Mouse (Mus musculus) G1E (cell line): ENCODE results near the gene Gimap9. TPM values are rescaled to one million over a fixed set of nuclear protein-coding genes. Genes with fewer than 3 reads are reported as not detected.

Experiments
- ATAC-seq: 2 replicates; pipeline ENCODE4 v1.8.0; 2016; ENCODE audit warnings: mild to moderate bottlenecking; ENCODE audit not compliant: insufficient number of reproducible peaks, poor library complexity, low FRiP score, severe bottlenecking; ENCODE audit errors: extremely low read depth
- DNase-seq: peaks from one replicate; pipeline ENCODE4 v3.0.0; 2012; ENCODE audit warnings: low spot score
- H3K27me3 ChIP-seq: 2 replicates; pipeline ENCODE4 v1.6.1; 2012; ENCODE audit warnings: mild to moderate bottlenecking, low read length, inconsistent platforms; ENCODE audit not compliant: insufficient read depth
- H3K36me3 ChIP-seq: replicated peaks from 2 replicates; pipeline ENCODE3; 2012; ENCODE audit warnings: mild to moderate bottlenecking, inconsistent platforms
- H3K4me1 ChIP-seq: 2 replicates; pipeline ENCODE4 v1.6.1; 2012; ENCODE audit warnings: low read depth, low read length, inconsistent platforms, mixed read lengths; ENCODE audit not compliant: insufficient read depth
- H3K4me3 ChIP-seq: 2 replicates; pipeline ENCODE4 v1.5.1; 2012; ENCODE audit warnings: low read depth, mild to moderate bottlenecking, inconsistent platforms, low read length, moderate library complexity, mixed read lengths
- H3K9me3 ChIP-seq: replicated peaks from 2 replicates; pipeline ENCODE4 v1.6.1; 2012; ENCODE audit warnings: inconsistent platforms
- CTCF ChIP-seq: IDR thresholded peaks from 2 replicates; pipeline ENCODE4 v1.5.1; 2012; ENCODE audit warnings: low read depth, low read length, inconsistent platforms, mixed read lengths
- GATA1 ChIP-seq: IDR thresholded peaks from 2 replicates; pipeline ENCODE4 v1.6.1; 2012; ENCODE audit warnings: borderline replicate concordance, low read length, inconsistent platforms, mixed read lengths
- GATA2 ChIP-seq: IDR thresholded peaks from 2 replicates; pipeline ENCODE4 v1.6.1; 2012; ENCODE audit warnings: low read depth, low read length, inconsistent platforms, borderline replicate concordance
- POLR2AphosphoS5 ChIP-seq: IDR thresholded peaks from 2 replicates; pipeline ENCODE4 v1.6.1; 2012; ENCODE audit warnings: low read depth, low read length, inconsistent platforms; ENCODE audit not compliant: insufficient replicate concordance
- TAL1 ChIP-seq: conservative IDR thresholded peaks from 2 replicates; pipeline ENCODE4 v1.6.1; 2012; ENCODE audit warnings: low read depth, low read length, inconsistent platforms, mixed read lengths
- polyA plus RNA-seq: library from polyadenylated mRNA; stranded (reverse); fragments of >175 nt; gene quantifications from 2 replicates; pipeline ENCODE4 v1.2.3, GENCODE M21; 2012
- total RNA-seq, 2 experiments: library from RNA; stranded (forward) in 1 of 2; stranded (reverse) in 1 of 2; fragments of 200-1000 nt in 1 of 2; fragments of >200 nt in 1 of 2; fragmentation: Nextera tagmentation in 1 of 2; gene quantifications; 2 replicates each; pipeline ENCODE4 v1.2.3; 2014 to 2017

Gimap9 gene
- total and polyA plus RNA-seq, 3 experiments, result 0.30 to 25.8 (median 9.9) TPM

DNA sequence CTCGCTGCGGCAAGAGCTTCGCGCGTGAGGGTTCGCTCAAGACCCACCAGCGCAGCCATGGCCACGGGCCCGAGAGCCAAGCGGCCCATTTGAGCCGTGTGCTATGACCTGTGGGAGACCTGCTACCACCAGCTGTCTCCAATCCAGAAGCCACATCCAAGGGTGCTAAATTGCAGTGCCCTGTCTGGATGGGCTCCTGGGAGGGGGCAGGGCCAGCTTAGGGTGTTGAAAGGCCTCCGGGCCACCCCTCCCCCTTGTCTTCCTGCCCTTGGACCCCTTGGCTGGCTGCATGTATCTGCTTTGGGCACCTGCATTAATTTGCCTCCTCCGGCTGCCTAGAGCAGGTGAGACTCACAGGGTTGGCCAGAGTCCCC, 46.3 kb upstream of the Gimap9 start:
- DNase-seq (no peak), ATAC-seq (no peak)
- no peak for TF ChIP-seq TAL1
- no peak for TF ChIP-seq GATA2
- TF ChIP-seq CTCF, result no peak
- TF ChIP-seq GATA1, result no peak
- no peak for TF ChIP-seq POLR2AphosphoS5
- Histone ChIP-seq H3K27me3 (peaks cover 3% of the 10 kb centered on the region; the same call in 1 of the 2 replicates), H3K9me3 (no peaks in the 10 kb centered on the region), H3K36me3 (no peaks in the 10 kb centered on the region), H3K4me3 (no peak overlapping the region), H3K4me1 (no peaks in the 10 kb centered on the region)

DNA sequence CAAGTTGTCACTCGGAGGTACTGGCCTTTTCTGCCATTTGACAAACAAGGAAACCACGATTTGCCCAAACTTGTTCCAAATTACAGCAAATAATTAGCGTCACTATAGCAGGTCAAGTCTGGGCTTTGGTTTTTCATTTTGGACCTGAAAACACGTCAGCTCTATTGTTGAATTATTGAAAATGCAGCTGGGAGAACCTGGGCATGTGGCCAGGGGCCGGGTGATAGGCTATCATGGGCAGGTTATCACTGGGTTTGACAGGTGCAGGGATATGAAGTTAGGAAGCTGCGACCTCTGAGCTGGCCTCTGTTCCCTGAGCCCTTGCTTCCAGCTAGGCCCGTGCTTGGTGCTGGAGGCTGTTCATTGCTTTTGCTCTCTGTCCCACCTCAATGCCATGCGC, 45.1 kb upstream of the Gimap9 start:
- no peak overlapping the region for H3K4me3 ChIP-seq
- TF ChIP-seq POLR2AphosphoS5 (no peak), GATA1 (no peak), GATA2 (no peak), TAL1 (no peak), CTCF (no peak)
- H3K27me3 ChIP-seq, result peaks cover 3% of the 10 kb centered on the region; the same call in 1 of the 2 replicates
- ATAC-seq (no peak), DNase-seq (no peak)
- no peaks in the 10 kb centered on the region for H3K36me3 ChIP-seq
- no peaks in the 10 kb centered on the region for H3K4me1 ChIP-seq
- H3K9me3 ChIP-seq, result no peaks in the 10 kb centered on the region

DNA sequence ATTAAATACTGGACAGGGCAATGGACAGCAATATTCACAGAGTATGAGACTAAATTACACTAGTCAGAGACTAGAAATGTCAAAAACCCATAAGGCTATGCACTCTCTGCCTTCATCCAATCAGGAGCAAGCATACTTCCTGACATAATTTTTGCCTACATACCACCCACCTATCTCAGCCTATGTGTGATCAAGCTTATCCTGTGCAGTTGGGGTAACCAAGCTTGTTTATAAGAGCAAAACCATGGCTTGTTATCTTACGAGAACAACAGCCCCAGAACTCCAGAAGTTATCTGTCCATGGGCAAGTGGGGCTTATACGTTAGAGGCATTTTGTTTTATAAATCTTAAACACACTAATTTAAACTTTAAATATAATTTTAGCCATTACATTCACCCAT, 40.8 kb upstream of the Gimap9 start:
- no peaks in the 10 kb centered on the region for H3K4me1 ChIP-seq
- no peak overlapping the region for H3K4me3 ChIP-seq
- no peaks in the 10 kb centered on the region for H3K36me3 ChIP-seq
- ATAC-seq, result no peak
- no peak for DNase-seq
- peaks cover 6% of the 10 kb centered on the region; the same call in 1 of the 2 replicates for H3K27me3 ChIP-seq
- TF ChIP-seq GATA1, result no peak
- no peaks in the 10 kb centered on the region for H3K9me3 ChIP-seq

DNA sequence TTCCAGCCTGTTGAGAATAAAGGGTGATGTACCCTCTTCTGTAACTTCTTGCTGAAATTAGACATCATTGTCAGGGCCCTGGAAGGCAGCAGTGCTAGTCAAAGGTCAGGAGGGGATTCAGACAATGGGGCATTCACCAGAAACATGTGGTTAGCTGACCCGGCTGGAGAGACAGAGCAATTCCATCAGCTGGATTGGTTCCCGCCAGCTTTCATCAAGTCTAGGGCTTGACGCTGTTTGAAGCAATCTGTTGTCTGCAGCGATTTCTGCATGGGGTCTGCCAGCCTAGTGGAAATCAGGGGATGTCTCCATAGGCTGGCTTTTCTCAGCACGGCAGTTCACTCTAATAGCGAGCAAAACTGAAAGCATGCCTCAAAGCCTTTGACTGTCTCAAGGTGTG, 39.4 kb upstream of the Gimap9 start:
- H3K36me3 ChIP-seq, result no peaks in the 10 kb centered on the region
- H3K4me1 ChIP-seq, result no peaks in the 10 kb centered on the region
- H3K9me3 ChIP-seq, result no peaks in the 10 kb centered on the region
- DNase-seq (no peak), ATAC-seq (no peak)
- H3K4me3 ChIP-seq, result no peak overlapping the region
- TF ChIP-seq GATA1 (no peak), GATA2 (no peak)
- peaks cover 6% of the 10 kb centered on the region; the same call in 1 of the 2 replicates for H3K27me3 ChIP-seq

DNA sequence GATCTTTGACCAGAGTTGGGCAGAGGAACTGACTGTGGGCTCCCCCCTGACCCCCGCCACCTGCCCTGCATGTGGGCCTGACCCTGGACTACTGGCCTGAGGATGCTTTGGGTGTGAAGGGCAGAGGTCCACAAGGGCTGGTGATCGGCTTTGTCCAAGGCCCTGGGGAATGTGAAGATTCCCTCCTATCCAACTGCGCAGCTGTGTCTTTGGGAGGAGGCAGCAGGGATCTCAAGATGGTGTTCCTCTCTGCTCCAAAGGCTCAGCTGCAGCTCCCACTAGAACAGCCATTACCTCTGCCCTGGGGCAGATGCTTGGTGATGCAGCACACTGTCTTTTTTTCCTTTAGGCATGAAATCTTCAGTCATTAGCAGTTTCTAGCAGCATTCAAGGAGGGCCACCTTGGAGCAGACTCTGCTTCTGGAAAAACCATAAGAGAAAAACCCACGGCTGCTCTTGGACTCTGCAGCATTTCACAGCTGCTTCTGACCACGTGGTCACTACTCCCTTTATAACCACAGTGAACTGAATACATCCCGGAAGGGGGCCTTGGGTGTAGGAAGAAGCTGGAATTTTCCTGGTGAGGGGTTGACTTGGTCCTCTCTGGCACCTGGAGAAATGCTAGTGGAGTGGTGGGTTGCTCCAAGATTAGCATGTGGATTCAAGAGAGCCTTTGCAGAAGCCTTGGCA, 38.0 kb upstream of the Gimap9 start:
- Histone ChIP-seq H3K36me3 (no peaks in the 10 kb centered on the region), H3K4me3 (no peak overlapping the region), H3K9me3 (no peaks in the 10 kb centered on the region), H3K4me1 (no peaks in the 10 kb centered on the region), H3K27me3 (0 out of 2 replicates have a peak, but pooled peaks cover 3% of the 10 kb centered on the region)
- no peak for ATAC-seq
- no peak for TF ChIP-seq GATA2
- TF ChIP-seq CTCF, result no peak
- no peak for TF ChIP-seq TAL1
- TF ChIP-seq POLR2AphosphoS5, result no peak
- TF ChIP-seq GATA1, result no peak
- no peak for DNase-seq

DNA sequence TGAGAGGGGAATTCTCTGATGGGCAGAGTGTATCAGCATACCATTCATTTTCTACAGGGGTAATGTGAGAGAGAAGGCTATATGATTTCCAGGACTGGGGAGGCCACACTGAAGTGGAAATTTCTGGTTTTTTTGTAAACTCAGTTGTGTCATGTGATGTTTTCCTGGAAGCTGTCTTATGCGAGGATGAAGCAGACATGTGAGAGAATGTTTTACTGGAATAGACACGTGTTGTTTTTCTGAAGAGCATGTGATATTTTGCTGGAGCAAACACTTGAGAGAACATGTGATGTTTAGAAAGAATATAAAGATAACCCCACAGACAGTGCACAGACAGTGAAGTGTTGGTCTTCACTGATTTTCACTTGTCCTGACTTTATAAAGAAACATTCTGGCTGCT, 37.4 kb upstream of the Gimap9 start:
- TF ChIP-seq TAL1 (no peak), CTCF (no peak), GATA2 (no peak), POLR2AphosphoS5 (no peak), GATA1 (no peak)
- Histone ChIP-seq H3K4me3 (no peak overlapping the region), H3K36me3 (no peaks in the 10 kb centered on the region), H3K4me1 (no peaks in the 10 kb centered on the region), H3K27me3 (0 out of 2 replicates have a peak, but pooled peaks cover 3% of the 10 kb centered on the region), H3K9me3 (no peaks in the 10 kb centered on the region)
- ATAC-seq (no peak), DNase-seq (no peak)

DNA sequence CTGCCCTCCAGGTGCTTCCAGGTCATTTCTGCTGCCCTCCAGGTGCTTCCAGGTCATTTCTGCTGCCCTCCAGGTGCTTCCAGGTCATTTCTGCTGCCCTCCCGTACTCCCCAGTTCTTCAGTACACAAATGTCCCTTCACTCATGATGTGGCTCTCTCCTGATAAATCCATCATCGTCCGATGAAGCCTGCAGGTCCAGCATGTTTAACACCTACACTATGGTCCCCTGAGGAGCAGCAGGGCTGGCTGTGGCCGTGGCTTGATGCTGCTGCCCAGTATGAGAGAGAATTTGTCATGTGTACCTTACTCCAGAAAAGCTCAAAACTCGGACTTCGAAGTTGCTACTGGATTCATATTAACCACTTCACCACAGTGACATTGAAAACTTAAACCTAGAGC, 34.5 kb upstream of the Gimap9 start:
- no peak for ATAC-seq
- no peak for DNase-seq
- Histone ChIP-seq H3K27me3 (0 out of 2 replicates have a peak, but pooled peaks cover 6% of the 10 kb centered on the region), H3K4me1 (no peaks in the 10 kb centered on the region), H3K9me3 (no peaks in the 10 kb centered on the region), H3K36me3 (no peaks in the 10 kb centered on the region), H3K4me3 (no peak overlapping the region)
- TF ChIP-seq GATA1, result no peak
- TF ChIP-seq GATA2, result no peak
- no peak for TF ChIP-seq POLR2AphosphoS5
- no peak for TF ChIP-seq TAL1
- TF ChIP-seq CTCF, result no peak
